9 mouse cellular contexts compared by ENCODE assay signal in genomic region chr10:88725343-88725742, GRCm38 (mm10). TPM values are rescaled to one million over a fixed set of nuclear protein-coding genes. Genes with fewer than 3 reads are reported as not detected.
A peak's percentile ranks its signal among the peaks of the same experiment; 100 is the strongest.
DNase-seq lines count a peak whose midpoint lies in the region; ATAC-seq lines count a peak whose summit lies in the region.
"Had no signal": no experiment of that assay in that cellular context is flagged by ENCODE, and none has a peak within 500 bp of the region (broad histone marks: within the 10 kb centered on the region; RNA-seq: fewer than 3 reads in every experiment).

No protein-coding gene starts in this region.

- no peaks in the 10 kb centered on the region for H3K36me3 ChIP-seq in hindbrain, embryonic 16.5 days (ENCODE audit: control insufficient read depth, insufficient read depth, low read length)
- no peaks in the 10 kb centered on the region for H3K36me3 ChIP-seq in hindbrain, embryonic 13.5 days
- H3K36me3 ChIP-seq: neural tube, embryonic 12.5 days had no signal

- 0 out of 2 replicates have a peak, but pooled peaks have one; percentile 34 for ATAC-seq in hindbrain, embryonic 16.5 days
- no peak for ATAC-seq in hindbrain, embryonic 13.5 days (ENCODE audit: low FRiP score)
- peak; percentile 60 for ATAC-seq in CD4-positive, CD25-positive, alpha-beta regulatory T cell, adult 4 months

- no peak overlapping the region for H3K27ac ChIP-seq in hindbrain, embryonic 16.5 days (ENCODE audit: low read depth, low read length)
- no peak overlapping the region for H3K27ac ChIP-seq in hindbrain, embryonic 13.5 days
- H3K27ac ChIP-seq: neural tube, embryonic 12.5 days had no signal

- intact Hi-C loops in gastrocnemius, postnatal 14 days (cut with DNase I; ENCODE audit: low total_unique reads): no loop called here

- H3K4me1 ChIP-seq in hindbrain, embryonic 16.5 days (ENCODE audit: control insufficient read depth, insufficient read depth, low read depth, low read length): peaks cover 3% of the 10 kb centered on the region
- H3K4me1 ChIP-seq in hindbrain, embryonic 13.5 days (replicated peaks): peaks cover 2% of the 10 kb centered on the region

- 61% methylated on average over 2 of the region's 2 CpGs for WGBS in hindbrain, embryonic 16.5 days
- 61% methylated on average over 2 of the region's 2 CpGs for WGBS in hindbrain, embryonic 13.5 days

- no peak overlapping the region for H3K4me2 ChIP-seq in hindbrain, embryonic 16.5 days (ENCODE audit: low read length)
- no peak overlapping the region for H3K4me2 ChIP-seq in hindbrain, embryonic 13.5 days
- H3K4me2 ChIP-seq: neural tube, embryonic 12.5 days had no signal

- H3K4me3 ChIP-seq in hindbrain, embryonic 16.5 days (ENCODE audit: low read length): no peak overlapping the region
- no peak overlapping the region for H3K4me3 ChIP-seq in hindbrain, embryonic 13.5 days
- H3K4me3 ChIP-seq: neural tube, embryonic 12.5 days had no signal

- no peak overlapping the region for H3K9ac ChIP-seq in hindbrain, embryonic 16.5 days (ENCODE audit: low read depth, low read length)
- no peak overlapping the region for H3K9ac ChIP-seq in hindbrain, embryonic 13.5 days
- H3K9ac ChIP-seq: neural tube, embryonic 12.5 days had no signal

- H3K27me3 ChIP-seq in hindbrain, embryonic 16.5 days (replicated peaks; ENCODE audit: control insufficient read depth, insufficient read depth, low read length): no peaks in the 10 kb centered on the region
- 0 out of 2 replicates have a peak, but pooled peaks cover 9% of the 10 kb centered on the region for H3K27me3 ChIP-seq in hindbrain, embryonic 13.5 days
- H3K27me3 ChIP-seq: neural tube, embryonic 12.5 days had no signal

- peak; percentile 45 for DNase-seq in adrenal gland, adult 2 months
- peak; percentile 49 to 57 for DNase-seq in kidney, postnatal 4 days
- no peak for DNase-seq in gastrocnemius, postnatal 14 days
- DNase-seq in urinary bladder, postnatal 4 days (ENCODE audit: low spot score in 2 of 2): no peak
- no peak for DNase-seq in urinary bladder, postnatal 10 days (ENCODE audit: low spot score)

- H3K9me3 ChIP-seq in hindbrain, embryonic 16.5 days (ENCODE audit: control insufficient read depth, low read length): no peaks in the 10 kb centered on the region
- no peaks in the 10 kb centered on the region for H3K9me3 ChIP-seq in hindbrain, embryonic 13.5 days
- H3K9me3 ChIP-seq: neural tube, embryonic 12.5 days had no signal

RNA-seq across cellular contexts. Expression of gene Arl1, which starts 5.3 kb away (rescaled TPM):
- polyA plus RNA-seq in hindbrain, embryonic 16.5 days (2015; fragmentation: Nextera tagmentation; extraction: Ambion mirVana): 157 and 166 TPM in 2 replicates
- 146 and 147 TPM in 2 replicates for polyA plus RNA-seq in hindbrain, embryonic 13.5 days (2015; fragmentation: Nextera tagmentation; extraction: Ambion mirVana)
- polyA plus RNA-seq in CD4-positive, CD25-positive, alpha-beta regulatory T cell, adult 4 months (2017; shearing (Covaris generic)): 10 to 100 TPM; 50.0 to 54.4 TPM
- total RNA-seq in adrenal gland, adult 2 months (2021): 100 to 1,000 TPM in 1 of 2 experiments, 10 to 100 TPM in 1; 98.5 to 103 TPM
- polyA plus RNA-seq in adrenal gland, adult 2 months (2012; rRNA removed): 20.3 and 28.1 TPM in 2 replicates
- total RNA-seq in gastrocnemius, postnatal 14 days (2021): 10 to 100 TPM; 70.9 to 77.0 TPM

RNA-seq across cellular contexts. Expression of gene Spic, which starts 40.5 kb away (rescaled TPM):
- 0.24 and 0.28 TPM in 2 replicates for polyA plus RNA-seq in hindbrain, embryonic 16.5 days (2015; fragmentation: Nextera tagmentation; extraction: Ambion mirVana)
- 0.09 TPM in 1 of 2 replicates, not detected in the other for polyA plus RNA-seq in hindbrain, embryonic 13.5 days (2015; fragmentation: Nextera tagmentation; extraction: Ambion mirVana)
- 1 to 10 TPM in 1 of 2 experiments, under 1 TPM in 1; 0.83 to 1.8 TPM for polyA plus RNA-seq in CD4-positive, CD25-positive, alpha-beta regulatory T cell, adult 4 months (2017; shearing (Covaris generic))
- total RNA-seq in adrenal gland, adult 2 months (2021): under 1 TPM; 0.28 to 0.78 TPM
- 0.09 and 0.21 TPM in 2 replicates for polyA plus RNA-seq in adrenal gland, adult 2 months (2012; rRNA removed)
- not detected for total RNA-seq in gastrocnemius, postnatal 14 days (2021)
- polyA plus RNA-seq: neural tube, embryonic 12.5 days had no signal

Comparison
In these comparisons a context has a peak if more than half of its experiments do, and no peak if none do; other contexts are left out.
1. DNase-seq: peak in adrenal gland, adult 2 months (single experiment) and kidney, postnatal 4 days (2 of 2); none in gastrocnemius, postnatal 14 days (single experiment), urinary bladder, postnatal 4 days (0 of 2) and urinary bladder, postnatal 10 days (single experiment).